Mouse (Mus musculus) T-helper 1 cell (primary cell): Measurements from ENCODE around the gene Selplg.
"Not testable (repeated sequence)": the region's sequence is repeated elsewhere in the genome, so short reads cannot be mapped to it uniquely, and the experiment has no call there.

Source experiments
- in situ Hi-C: fragments of 300-600 bp; cut with MboI, MseI; formaldehyde crosslinking; loops from one replicate; pipeline ENCODE4 v1.15.1; 2025; ENCODE audit warnings: high pct_unique_total_duplicates

Gene Selplg

DNA sequence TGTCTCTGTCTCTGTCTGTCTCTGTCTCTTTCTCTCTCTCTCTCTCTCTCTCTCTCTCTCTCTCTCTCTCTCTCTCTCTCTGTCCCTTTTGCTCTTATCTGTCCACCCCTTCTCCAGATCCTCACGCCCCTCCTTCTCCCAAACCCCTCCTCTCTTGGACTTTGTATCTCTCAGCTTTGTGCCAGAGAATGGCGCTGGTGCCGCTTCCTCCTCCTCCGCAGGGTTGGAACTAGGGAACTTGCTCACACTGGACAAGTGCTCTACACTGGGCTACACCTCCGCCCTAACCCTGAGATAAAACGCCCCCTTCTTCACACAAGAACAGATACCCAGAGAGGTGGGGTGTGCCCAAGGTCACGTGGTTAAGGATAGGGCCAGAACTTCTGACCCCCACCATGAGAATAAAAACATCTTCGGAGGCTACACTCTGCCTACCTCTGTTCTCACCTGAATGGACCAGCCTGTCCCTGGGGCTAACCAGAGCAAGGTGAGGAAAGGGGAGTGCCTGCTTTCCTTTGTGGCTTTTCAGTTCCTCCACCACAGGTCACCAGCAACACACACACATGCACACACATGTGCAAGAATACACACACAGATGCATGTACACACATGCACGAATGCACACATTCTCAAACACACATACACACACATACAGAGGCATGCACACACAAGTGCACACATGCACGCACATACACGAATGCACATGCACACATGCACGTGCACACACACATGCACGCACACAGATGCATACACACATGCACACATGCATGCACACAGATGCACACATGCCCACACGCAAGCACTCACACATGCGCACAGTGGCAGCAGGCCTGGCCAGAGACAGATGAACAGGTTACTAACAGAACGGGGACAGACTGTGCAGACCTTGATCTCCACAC, 41.0 kb downstream of the Selplg start:
- in situ Hi-C loops, result no loop called here

DNA sequence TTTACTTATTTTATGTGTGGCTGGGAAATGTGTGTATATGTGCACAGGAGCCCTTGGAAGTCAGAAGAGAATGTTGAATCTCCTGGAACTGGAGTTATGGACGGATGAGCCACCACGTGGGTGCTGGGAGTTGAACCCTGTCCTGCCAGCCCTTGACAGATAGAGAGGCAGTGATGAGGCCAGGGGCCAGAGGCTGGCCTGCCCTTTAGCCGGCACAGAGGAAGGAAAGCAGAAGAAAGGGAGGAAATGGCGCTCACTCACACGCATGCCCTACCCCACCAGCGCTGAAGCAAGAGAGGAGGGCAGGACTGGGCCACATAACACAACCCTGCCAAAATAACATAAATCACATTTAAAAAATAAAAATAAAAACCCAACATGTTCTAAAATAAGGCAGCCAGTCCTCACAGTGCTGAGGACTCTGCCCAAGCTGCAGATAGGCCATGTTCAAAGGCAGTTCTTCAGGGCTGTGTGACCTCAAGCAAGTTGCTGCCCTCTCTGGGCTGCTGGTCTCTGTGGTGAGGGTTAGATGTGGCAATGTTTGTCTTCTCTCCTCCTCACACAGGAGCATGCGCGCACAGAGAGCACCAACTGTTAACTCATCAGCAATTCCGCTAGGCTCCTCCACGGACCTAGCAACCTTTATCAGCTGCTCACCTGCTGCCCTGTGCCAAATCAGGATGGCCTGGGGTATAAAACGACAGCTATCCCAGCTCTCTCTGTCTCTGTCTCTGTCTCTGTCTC, 41.8 kb downstream of the Selplg start:
- in situ Hi-C loops, result no loop called here

DNA sequence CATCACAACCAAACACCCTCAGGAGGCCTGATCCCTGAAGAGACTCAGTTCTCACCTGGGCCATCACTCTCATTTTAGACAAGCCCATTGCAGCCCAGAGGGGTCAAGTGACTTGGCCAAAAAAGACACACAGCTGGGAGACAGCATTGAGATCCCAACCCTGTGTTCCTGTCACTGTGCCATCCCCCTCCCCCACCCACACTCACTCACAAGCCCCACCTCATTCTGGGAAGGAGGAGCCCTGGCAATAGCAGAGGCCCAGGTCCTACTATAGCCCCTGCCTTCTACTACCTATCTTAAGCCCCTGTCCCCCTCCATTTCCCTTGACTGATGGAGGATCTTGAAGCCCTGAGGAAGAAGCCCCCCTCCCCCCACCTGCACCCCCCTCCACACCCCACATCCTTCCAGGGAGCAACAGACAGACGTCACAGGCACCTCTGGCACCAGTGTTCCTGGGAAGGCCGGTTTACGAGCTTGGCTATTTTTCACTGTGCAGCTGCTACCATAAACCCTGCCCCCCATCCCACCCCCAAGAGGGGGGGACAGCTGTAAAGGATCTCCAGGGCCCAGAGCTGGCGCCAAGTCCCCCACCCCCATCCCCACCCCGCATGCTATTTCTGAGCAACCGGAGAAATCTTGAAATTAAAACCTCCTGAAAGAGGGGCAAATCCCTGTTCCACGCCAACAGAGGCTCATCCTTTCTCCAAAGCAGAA, 43.2 kb downstream of the Selplg start:
- in situ Hi-C loops, result no loop called here

DNA sequence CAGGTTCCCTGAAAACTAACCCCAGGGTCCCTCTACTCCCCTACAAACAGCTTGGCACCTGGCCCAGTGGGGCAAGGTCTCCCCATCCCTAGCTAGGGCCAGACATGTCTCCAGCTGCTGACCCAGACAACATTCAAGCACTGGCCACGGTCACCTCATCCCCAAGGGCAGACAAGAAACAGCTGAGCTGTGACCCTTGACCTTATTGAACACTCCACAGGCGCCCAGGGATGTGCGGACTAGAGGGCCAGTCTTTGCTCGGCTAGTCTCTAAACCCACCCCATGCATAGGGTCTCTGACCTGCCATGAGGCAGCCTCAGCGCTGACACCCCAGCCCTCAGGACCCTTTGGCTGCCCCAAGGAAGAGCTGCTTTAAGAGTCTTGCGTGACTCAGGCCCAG, 43.8 kb downstream of the Selplg start:
- in situ Hi-C loops, result no loop called here

DNA sequence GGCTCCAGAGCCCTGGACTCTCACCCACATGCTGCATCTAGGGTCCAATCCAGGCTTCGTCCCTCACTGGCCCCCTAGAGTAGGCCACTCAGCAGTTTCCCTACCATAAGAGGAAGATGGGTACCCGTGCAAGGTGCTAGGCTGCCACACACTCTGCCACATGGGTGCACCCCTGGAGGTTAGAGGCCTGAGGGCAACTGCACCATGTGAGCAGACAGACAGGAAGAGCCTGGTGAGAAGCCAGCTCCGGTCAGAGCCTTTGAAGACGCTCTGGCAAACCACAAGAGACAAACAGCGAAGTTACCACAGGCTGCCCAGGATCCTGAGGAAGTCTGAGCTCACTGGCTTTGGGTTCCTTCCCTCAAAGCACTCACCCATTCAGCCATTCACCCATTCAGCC, 45.5 kb downstream of the Selplg start:
- in situ Hi-C loops, result no loop called here

DNA sequence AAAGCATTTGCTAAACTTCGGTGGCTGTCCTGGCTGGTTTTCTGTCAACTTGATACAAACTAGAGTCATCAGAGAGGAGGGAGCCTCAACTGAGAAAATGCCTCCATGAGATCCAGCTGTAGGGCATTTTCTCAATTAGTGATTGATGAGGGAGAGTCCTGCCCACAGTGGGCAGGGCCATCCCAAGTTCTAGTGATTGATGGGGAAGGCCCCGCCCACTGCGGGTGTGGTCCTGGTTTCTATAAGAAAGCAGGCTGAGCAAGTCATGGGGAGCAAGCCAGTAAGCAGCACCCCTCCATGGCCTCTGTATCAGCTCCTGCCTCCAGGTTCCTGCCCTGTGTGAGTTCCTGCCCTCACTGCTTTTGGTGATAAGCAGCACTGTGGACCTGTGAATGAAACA, 48.3 kb downstream of the Selplg start:
- in situ Hi-C loops, result not testable (repeated sequence)

DNA sequence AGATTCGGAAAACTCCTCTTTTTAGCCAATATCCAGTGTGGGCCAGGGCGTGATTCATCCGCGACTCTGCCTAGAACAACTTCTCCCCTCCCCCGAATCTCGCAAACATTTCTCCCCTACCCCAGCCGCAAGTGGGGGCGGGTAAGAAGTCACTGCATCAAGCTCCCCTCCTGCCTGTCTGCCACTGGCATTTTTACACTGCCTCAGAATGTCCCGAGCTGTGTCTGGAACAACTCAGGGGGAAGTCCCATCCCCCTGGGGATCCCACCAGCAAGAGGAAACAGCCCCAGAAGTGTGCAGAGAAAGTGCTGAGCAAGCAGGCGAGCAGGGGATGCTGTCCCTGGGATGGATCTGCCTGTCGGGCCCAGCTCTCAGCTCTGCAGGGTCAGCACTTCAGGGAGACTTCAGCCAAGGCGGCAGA, 48.9 kb downstream of the Selplg start:
- in situ Hi-C loops, result no loop called here

DNA sequence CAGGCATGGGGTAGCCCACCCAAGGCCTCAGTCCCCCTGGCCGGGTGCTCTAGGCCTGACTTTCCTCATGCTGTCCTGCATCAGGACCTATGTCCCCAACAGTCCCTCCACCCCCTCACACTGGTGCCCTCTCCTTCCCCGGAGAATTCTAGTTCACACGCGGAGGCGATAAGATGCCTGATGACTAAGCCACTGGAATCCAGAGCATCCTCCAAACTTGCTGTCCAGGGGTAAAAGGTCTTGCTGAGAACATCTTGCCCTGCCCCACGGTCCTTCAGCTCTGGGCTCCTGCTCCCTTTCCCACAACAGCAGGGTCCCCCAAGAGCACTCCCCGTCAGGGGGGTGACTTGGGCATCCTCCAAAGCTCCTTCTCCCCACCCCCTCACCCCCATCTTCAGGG, 49.8 kb downstream of the Selplg start:
- in situ Hi-C loops, result no loop called here

DNA sequence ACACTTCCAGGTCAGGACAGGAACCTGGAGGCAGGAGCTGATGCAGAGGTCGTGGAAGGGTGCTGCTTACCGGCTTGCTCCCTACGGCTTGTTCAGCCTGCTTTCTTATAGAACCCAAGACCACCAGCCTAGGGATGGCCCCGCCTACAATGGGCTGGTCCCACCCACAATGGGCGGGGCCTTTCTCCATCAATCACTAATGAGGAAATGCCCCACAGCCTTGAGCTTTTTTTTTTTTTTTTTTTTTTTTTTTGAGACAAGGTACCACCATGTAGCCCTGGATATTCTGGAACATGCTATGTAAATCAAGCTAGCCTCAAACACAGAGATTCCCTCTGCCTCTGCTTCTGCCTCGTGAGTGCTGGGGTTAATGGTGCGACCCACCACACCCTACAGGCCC, 50.6 kb downstream of the Selplg start:
- in situ Hi-C loops, result no loop called here

DNA sequence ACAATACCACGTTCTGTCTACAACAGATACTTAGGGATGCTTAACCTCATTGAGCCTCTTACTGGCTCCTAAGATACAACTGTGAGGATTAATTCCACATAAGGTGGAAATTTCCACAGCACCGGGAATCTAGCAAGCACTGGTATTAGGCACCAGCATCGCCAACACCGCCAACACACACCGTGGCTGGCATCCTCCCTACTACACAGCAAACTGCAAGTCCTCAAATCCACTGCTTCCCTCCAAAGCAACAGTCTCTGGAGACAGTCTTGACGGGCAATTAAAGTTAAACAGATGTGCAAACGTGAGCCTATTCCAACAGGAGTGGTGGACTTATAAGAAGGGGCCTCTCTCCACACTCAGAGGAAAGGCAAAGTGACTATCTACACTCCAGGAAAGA, 51.2 kb downstream of the Selplg start:
- in situ Hi-C loops, result no loop called here

DNA sequence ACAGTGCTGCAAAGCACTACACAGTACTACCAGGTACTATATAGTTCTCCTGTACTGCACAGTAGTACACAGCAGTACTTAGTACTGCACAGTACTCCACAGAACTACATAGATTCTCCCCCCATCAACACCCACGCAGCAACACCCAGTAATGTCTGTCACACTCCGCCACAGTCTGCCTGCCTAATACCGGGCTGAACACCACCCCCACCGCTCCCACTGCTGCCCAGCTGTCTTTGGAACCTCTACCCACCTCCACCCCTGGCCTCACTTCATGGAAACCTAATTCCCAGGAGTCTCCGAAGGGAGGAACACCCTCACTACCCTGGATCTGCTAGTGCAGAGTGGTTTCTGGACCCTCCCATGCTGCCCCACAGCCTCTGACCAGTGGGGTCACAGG, 51.7 kb downstream of the Selplg start:
- in situ Hi-C loops, result no loop called here

DNA sequence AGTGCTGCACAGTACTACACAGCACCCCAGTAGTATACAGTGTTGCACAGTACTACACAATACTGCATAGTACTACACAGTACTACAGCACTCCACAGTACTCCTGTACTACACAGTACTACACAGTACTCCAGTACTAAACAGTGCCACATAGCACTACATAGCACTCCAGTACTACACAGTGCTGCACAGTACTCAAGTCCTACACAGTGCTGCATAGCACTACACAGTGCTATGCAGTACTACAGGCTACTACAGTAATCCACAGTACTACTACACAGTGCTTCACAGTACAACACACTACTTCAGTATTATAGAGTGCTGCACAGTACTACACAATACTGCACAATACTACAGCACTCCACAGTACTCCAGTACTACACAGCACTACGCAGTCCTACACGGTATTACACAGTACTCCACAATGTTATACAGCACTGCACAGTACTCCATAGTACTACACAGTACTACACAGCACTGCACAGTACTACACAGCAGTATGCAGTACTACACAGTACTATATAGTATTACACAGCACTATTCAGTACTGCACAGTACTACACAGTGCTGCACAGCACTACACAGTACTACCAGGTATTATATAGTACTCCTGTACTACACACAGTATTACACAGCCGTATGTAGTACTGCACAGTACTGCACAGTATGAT, 52.2 kb downstream of the Selplg start:
- in situ Hi-C loops, result no loop called here

DNA sequence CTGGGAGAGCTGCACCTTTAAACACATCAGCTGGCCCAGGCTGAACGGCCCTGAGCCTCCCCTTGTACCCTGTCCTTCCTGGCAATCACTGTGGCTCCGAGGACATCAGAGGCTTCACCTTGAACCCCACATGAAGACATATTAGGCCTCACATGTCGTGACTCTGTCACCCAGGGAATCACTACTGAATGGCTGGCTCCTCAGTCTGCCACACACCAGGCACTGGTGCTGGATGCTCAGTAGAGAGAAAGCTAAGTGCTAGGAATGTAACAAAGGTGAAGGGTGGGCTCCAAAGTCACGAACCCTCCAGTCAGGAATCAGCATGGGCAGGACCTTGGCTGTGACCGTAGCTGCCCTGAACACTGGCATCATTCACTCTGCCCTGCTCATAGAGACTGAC, 52.9 kb downstream of the Selplg start:
- in situ Hi-C loops, result no loop called here

DNA sequence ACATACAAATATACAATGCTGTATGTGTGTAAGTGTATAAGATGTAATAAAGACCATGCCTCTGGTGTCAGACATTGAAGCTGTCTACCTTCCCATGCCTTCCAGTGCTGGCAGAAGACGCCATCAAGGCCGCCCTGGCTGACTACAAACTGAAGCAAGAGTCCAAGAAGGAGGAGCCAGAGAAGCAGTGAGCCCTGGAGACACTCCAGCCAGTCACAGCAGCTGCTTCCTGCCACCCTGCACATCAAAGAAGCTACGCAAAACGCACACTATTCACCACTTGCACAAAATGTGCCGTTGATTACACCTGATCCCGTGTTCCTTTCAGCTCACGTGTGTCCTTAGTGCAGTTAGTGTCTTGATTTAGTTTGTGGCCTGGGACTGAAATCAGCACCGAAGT, 54.7 kb downstream of the Selplg start:
- in situ Hi-C loops, result not testable (repeated sequence)

DNA sequence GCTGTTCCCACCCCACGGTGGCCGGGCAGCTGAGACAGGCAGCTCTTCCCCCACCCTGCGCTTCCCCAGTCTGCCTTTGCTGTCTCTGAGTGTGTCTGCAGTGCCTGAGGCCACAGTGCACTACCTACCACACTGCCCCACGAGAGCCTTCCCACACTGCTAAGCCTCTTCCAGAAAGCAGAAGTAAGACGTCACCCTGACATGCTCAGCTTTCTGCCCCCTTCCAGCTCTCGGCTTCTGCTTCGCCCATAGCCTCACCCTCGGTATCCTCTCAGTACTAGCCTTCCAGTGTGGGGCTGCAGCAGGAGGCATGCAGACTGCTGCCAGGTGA, 55.6 kb downstream of the Selplg start:
- in situ Hi-C loops, result no loop called here

DNA sequence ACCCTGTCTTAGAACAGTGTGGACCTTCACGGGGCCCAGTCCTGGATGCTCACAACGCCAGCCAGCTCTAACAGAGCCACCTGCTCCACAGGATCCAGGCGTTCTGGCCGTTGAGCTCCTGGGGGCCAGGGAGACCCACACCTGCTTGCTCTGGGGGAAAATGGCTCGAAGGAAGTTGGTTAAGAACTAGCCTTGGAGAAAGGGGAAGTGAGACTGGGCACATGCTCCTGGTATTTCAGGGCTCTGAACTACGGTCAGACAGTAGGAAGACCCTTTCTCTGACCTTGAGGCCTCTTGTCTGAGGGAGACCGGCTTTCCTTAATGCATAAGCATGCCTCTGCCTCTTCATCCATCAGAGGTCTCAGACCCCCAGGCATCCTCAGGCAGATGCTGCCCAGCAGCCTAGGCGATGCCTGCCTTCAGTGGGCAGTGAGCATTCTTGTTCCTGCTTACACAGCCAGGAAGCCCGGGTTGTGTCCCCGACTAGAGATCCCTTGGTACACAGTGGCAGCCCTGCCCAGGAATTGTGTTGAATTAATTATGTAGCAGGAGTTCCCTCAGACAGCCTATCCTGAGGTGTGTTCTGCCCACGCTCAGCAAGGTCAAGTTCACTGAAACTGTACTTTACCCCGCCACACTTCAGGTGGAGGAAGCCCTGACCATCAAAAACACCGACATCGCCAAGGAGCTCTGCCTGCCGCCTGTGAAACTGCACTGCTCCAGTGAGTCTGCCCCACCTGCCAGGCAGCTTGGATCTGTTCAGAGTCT, 56.1 kb downstream of the Selplg start:
- in situ Hi-C loops, result no loop called here

DNA sequence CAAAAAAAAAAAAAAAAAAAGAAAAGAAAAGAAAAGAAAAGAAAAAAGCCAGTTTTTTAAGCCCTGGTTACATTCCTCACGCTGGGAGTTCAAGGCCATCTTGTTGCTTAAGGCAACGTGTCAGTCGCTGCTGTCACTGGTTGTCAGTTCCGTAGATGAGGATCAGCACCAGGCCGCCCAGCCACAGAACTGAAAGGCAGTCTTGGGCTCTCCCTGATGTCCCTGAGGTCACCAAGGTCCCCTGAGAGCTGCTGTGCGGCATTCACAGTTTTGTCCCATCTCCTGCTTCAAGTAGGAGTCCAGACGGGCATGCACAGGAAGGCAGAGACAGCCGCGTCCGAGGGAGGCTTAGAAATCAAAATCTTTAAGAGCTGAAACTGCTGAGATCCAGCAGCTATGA, 56.9 kb downstream of the Selplg start:
- in situ Hi-C loops, result no loop called here

DNA sequence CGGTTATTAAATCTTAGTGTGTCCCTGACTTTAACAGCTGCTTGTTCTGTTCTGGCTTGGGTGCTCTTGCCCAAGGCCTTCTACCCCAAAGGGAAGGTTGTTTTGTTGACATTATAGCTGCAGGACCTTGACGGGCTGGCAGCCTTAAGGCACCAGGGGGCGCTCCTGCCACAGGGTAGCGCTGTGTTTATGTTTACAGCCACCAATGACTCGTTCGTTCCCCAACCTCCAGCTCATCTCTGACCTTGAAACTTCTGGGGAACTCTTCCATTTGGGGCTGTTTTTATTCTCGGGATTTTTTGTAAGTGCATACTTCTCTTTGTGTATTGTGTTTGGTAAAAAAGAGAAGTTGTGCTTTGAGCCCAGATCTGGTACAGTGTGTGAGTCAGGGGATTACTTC, 58.8 kb downstream of the Selplg start:
- in situ Hi-C loops, result loop anchor here (5.0 kb wide), 2 partner anchors 36 to 39 kb away; partner anchors contain the start of gene Ficd

DNA sequence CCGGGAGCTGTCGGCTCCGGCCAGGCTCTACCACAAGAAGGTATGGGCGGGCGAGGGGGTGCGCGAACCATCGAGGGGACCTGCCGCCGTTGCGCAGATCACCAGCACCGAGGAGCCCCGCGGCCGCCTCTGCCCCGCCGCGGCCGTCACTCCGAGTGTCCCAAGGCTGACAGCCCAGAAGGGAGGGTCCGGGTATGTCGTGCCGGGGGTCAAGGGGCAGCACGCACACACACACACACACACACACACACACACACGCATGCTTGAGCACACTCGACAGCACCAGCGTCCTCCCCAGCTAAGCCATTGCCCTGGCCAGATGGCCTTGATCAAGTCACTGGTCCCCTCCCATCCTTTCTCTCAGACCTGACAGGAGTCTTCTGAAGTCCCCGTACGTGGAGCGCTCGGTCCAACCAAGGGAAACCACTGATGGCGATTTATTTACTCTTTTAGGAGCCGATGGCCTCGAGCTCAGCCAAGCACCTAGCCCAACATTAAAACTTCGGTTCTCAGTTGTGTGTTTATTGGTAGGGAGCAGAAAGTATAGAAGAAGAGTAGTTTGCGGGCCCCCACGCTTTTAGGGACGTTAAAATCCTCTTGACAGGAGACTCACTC, 59.4 kb downstream of the Selplg start:
- in situ Hi-C loops, result loop anchor here (5.0 kb wide), 2 partner anchors 36 to 39 kb away; partner anchors contain the start of gene Ficd

DNA sequence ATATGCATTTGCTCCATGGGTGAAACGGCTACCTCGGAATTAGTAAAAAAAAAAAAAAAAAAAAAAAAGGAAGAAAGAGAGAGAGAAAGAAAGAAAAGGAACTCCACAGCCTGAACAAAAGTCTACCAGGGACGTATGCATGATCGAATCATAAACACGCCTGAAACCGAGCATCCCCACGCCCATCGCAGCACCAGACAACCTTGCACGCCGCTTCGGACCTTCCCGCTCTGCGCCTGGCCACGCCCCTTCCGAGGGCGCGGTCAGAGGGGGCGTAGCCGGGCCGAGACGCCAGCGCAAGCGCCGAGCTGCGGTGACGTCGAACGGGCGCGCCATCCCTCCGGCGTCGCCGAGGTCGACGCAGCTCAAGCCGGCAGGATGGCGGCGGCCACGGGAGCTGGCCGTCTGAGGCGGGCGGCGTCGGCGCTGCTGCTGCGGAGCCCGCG, 60.0 kb downstream of the Selplg start, which contains the start of the genes Sart3 and Iscu:
Gene Sart3, minus strand, starts transcription at position 61 of the 446 bp plus-strand sequence.
Gene Iscu, plus strand, starts transcription at position 299 of the 446 bp plus-strand sequence.
- in situ Hi-C loops, result loop anchor here (5.0 kb wide), 2 partner anchors 35 to 40 kb away; partner anchors contain the start of gene Ficd
